Mouse (Mus musculus) C2C12 (cell line): Measurements from ENCODE around the gene Plekhm2. TPM values are rescaled to one million over a fixed set of nuclear protein-coding genes. Genes with fewer than 3 reads are reported as not detected.

Experiments
- H3K27me3 ChIP-seq: one replicate; pipeline ENCODE4 v1.6.1; 2011; ENCODE audit not compliant: control insufficient read depth, insufficient read depth, insufficient read length
- H3K36me3 ChIP-seq: one replicate; pipeline ENCODE4 v1.6.1; 2011; ENCODE audit not compliant: control insufficient read depth, insufficient read depth
- H3K4me3 ChIP-seq: one replicate; pipeline ENCODE4 v1.5.1; 2011; ENCODE audit warnings: mild to moderate bottlenecking, control low read depth; ENCODE audit not compliant: poor library complexity, insufficient read depth, severe bottlenecking
- H3K79me2 ChIP-seq: one replicate; pipeline ENCODE4 v1.6.1; 2011; ENCODE audit not compliant: control insufficient read depth, insufficient read depth
- H3K79me3 ChIP-seq: one replicate; pipeline ENCODE4 v1.6.1; 2011; ENCODE audit warnings: low read depth, control low read depth
- H3ac ChIP-seq: one replicate; pipeline ENCODE3; 2011; ENCODE audit warnings: low read depth; ENCODE audit not compliant: control insufficient read depth, insufficient read length
- CEBPB ChIP-seq: IDR thresholded peaks from one replicate; pipeline ENCODE4 v1.6.1; 2011; ENCODE audit warnings: low read depth, mild to moderate bottlenecking, control low read depth, moderate library complexity
- CTCF ChIP-seq: IDR thresholded peaks from one replicate; pipeline ENCODE4 v1.5.1; 2011; ENCODE audit not compliant: control insufficient read depth, insufficient read depth, insufficient read length
- FOSL1 ChIP-seq: IDR thresholded peaks from one replicate; pipeline ENCODE4 v1.8.0; 2011; ENCODE audit warnings: mild to moderate bottlenecking, low read length; ENCODE audit not compliant: poor library complexity, insufficient read depth, severe bottlenecking
- MAX ChIP-seq: IDR thresholded peaks from one replicate; pipeline ENCODE4 v1.6.1; 2011; ENCODE audit warnings: mild to moderate bottlenecking, control low read depth
- MYOD1 ChIP-seq: IDR thresholded peaks from one replicate; pipeline ENCODE4 v1.6.1; 2011; ENCODE audit warnings: low read depth; ENCODE audit not compliant: control insufficient read depth, insufficient read length
- MYOG ChIP-seq: IDR thresholded peaks from one replicate; pipeline ENCODE4 v1.6.1; 2011; ENCODE audit not compliant: control insufficient read depth, insufficient read length; ENCODE audit errors: extremely low read depth
- USF1 ChIP-seq: IDR thresholded peaks from one replicate; pipeline ENCODE4 v1.6.1; 2011; ENCODE audit warnings: low read depth, mild to moderate bottlenecking, control low read depth, moderate library complexity
- polyA plus RNA-seq: library from polyadenylated mRNA; unstranded; fragments of >200 nt; fragmentation: generic; extraction: Trizol; gene quantifications from one replicate; pipeline ENCODE4 v1.2.1, GENCODE M21; 2012; ENCODE audit warnings: missing spikeins

Gene Plekhm2
- polyA plus RNA-seq, 1 experiment, result 13.1 TPM

DNA sequence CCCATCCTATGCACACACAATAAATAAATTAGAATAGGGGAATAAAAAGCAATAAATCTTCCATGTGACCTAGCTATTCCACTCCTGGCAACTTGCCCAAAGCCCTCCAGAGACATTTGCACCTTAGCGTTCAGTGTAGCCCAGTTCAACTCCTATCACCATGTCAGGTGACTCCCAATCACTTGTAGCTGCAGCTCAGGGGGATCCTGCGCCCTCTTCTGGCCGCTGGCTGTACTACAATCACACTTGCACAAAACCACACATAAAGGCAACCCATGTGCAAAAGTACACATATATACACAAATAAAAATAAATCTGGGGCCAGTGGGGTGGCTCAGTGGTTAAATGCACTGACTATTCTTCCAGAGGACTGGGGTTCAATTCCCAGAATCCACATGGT is 73.2 kb downstream of the Plekhm2 start:
- H3ac ChIP-seq, result no peak overlapping the region
- H3K36me3 ChIP-seq, result peaks cover 63% of the 10 kb centered on the region
- TF ChIP-seq MYOG (no peak), FOSL1 (no peak), MAX (no peak), CEBPB (no peak), MYOD1 (no peak), USF1 (peak; percentile 38), CTCF (peak; percentile 33)
- H3K27me3 ChIP-seq, result no peaks in the 10 kb centered on the region
- no peak overlapping the region for H3K4me3 ChIP-seq
- peaks cover 8% of the 10 kb centered on the region for H3K79me3 ChIP-seq
- H3K79me2 ChIP-seq, result peaks cover 18% of the 10 kb centered on the region

DNA sequence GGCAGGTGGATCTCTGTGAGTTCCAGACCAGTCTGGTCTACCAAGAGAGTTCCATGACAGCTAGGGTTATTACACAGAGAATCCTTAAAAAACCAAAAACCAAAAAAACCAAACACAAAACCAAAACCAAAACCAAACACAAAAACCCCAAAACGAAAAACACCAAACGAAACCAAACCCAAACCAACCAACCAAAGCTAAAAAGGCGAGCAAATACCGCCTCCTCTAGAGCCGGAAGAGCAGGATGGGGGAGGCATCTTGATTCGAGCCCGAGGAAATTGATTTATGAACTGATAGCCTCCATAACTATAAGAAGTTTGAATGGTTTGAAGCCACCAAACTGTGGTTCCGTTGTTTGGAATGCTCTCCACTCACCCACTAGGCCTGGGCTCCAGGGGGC is 80.8 kb downstream of the Plekhm2 start:
- Histone ChIP-seq H3K79me3 (no peaks in the 10 kb centered on the region), H3K4me3 (no peak overlapping the region), H3K36me3 (peaks cover 41% of the 10 kb centered on the region), H3K27me3 (no peaks in the 10 kb centered on the region), H3ac (no peak overlapping the region), H3K79me2 (no peaks in the 10 kb centered on the region)
- TF ChIP-seq CTCF (no peak), MAX (no peak), CEBPB (no peak), MYOD1 (no peak)

DNA sequence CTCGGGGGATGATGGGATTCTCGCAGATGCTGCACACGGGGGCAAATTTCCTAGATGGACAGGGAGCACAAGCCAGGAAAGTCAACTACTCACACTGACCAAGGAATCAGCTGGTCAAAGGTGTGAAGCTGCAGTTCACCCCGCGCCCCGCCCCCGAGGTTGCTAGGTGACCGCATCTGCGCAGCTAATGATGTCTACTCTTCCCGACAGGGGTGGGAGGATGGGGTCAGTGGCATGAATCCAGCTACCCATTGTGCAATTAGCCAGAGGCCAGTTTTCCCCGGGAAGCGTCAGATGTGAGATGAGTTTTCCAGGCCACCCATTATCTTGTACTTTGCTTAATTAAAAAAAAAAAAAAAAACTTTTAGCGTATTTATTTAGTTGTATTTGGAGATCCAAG is 83.6 kb downstream of the Plekhm2 start:
- no peaks in the 10 kb centered on the region for H3K27me3 ChIP-seq
- no peak overlapping the region for H3K4me3 ChIP-seq
- TF ChIP-seq MYOD1, result no peak
- TF ChIP-seq USF1, result no peak
- no peak for TF ChIP-seq FOSL1
- no peak for TF ChIP-seq CEBPB
- no peak for TF ChIP-seq MAX
- TF ChIP-seq CTCF, result no peak
- no peak for TF ChIP-seq MYOG
- peaks cover 30% of the 10 kb centered on the region for H3K36me3 ChIP-seq
- no peak overlapping the region for H3ac ChIP-seq
- H3K79me2 ChIP-seq, result no peaks in the 10 kb centered on the region
- H3K79me3 ChIP-seq, result no peaks in the 10 kb centered on the region

DNA sequence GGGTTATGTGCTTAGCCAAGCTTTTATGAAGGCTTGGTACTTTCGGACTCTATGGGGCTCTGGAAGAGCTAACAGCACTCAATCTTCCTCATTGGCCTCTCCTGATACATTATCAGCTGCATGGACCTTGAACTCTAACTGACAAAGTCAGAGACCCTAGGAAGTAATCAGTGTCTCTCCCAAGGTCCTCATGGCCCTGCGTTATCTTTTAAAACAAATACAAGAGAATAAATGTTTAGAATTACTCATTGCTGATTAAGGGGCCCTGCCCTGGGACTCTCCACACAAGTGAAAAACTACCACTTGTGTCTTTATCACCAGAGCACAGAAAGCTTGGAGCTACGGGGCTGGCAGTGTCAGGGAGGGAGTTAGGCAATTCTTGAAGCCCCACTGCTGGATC is 85.9 kb downstream of the Plekhm2 start:
- Histone ChIP-seq H3K79me3 (no peaks in the 10 kb centered on the region), H3K79me2 (no peaks in the 10 kb centered on the region), H3ac (no peak overlapping the region), H3K4me3 (no peak overlapping the region), H3K36me3 (peaks cover 26% of the 10 kb centered on the region), H3K27me3 (no peaks in the 10 kb centered on the region)
- TF ChIP-seq CEBPB (no peak), USF1 (no peak), CTCF (no peak)

DNA sequence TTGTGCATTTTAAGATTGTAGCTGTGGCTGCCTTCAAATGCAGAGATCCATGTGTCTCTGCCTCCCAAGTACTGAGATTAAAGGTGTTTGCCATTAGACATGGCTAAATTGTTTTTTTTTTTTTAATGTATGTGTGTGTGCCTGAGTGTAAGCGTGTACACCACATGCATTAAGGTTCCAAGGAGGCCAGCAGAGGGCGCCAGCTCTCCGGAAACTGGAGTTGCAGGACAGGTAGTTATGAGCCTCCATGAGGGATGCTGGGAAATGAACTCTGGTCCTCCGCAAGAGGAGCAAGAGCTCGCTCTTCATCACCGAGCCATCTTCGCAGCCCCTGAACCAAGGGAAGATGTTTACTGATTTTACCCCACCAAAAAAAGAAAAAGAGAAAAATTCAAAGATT is 87.8 kb downstream of the Plekhm2 start:
- Histone ChIP-seq H3K27me3 (no peaks in the 10 kb centered on the region), H3K79me3 (no peaks in the 10 kb centered on the region), H3K36me3 (peaks cover 20% of the 10 kb centered on the region), H3ac (no peak overlapping the region), H3K79me2 (no peaks in the 10 kb centered on the region), H3K4me3 (no peak overlapping the region)
- TF ChIP-seq CEBPB (no peak), USF1 (no peak), CTCF (no peak), FOSL1 (no peak), MAX (no peak), MYOD1 (no peak), MYOG (no peak)

DNA sequence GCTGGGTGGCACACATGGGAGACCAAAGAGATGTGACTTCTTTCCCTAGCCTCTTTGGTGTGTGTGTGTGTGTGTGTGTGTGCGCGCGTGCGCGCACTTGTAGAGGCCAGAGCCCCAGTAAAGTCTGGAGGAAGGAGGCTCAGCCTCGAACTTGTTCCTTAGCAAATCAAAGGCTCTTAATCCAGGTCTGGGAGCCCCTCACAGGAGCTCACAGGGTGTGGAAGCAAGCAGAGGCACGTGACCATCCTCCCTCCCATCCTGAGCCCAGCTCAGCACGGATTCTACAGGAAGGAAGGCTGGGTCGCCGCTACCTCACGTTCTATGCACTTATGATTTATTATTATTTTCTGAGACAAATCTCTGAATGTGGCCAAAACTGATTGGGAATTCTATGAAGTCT is 88.3 kb downstream of the Plekhm2 start:
- no peaks in the 10 kb centered on the region for H3K79me3 ChIP-seq
- H3ac ChIP-seq, result no peak overlapping the region
- no peak for TF ChIP-seq MYOG
- no peak for TF ChIP-seq CEBPB
- no peak for TF ChIP-seq CTCF
- TF ChIP-seq USF1, result no peak
- TF ChIP-seq FOSL1, result no peak
- TF ChIP-seq MYOD1, result no peak
- TF ChIP-seq MAX, result no peak
- H3K79me2 ChIP-seq, result no peaks in the 10 kb centered on the region
- H3K36me3 ChIP-seq, result peaks cover 20% of the 10 kb centered on the region
- H3K27me3 ChIP-seq, result no peaks in the 10 kb centered on the region
- no peak overlapping the region for H3K4me3 ChIP-seq

Other genes starting within 250 kb of the Plekhm2 start
- not detected for gene Clcnkb, start 248.9 kb downstream of the Plekhm2 start, polyA plus RNA-seq
- gene Hspb7, start 244.1 kb downstream of the Plekhm2 start, polyA plus RNA-seq, result 0.30 TPM
- gene Srarp, start 228.8 kb downstream of the Plekhm2 start, polyA plus RNA-seq, result not detected
- gene Zbtb17, start 220.2 kb downstream of the Plekhm2 start, polyA plus RNA-seq, result 30.3 TPM
- gene Spen, start 126.3 kb downstream of the Plekhm2 start, polyA plus RNA-seq, result 12.1 TPM
- 49.8 TPM for gene Fblim1, start 58.8 kb downstream of the Plekhm2 start, polyA plus RNA-seq
- gene Tmem82, start 46.3 kb downstream of the Plekhm2 start, polyA plus RNA-seq, result not detected
- gene Slc25a34, start 41.1 kb downstream of the Plekhm2 start, polyA plus RNA-seq, result 0.13 TPM
- gene Rsc1a1, start 20.7 kb upstream of the Plekhm2 start, polyA plus RNA-seq, result 5.4 TPM
- gene Ddi2, start 58.5 kb upstream of the Plekhm2 start, polyA plus RNA-seq, result 12.8 TPM
- gene Agmat, start 81.8 kb upstream of the Plekhm2 start, polyA plus RNA-seq, result not detected
- 5.2 TPM for gene Dnajc16, start 126.0 kb upstream of the Plekhm2 start, polyA plus RNA-seq
- gene Casp9, start 128.7 kb upstream of the Plekhm2 start, polyA plus RNA-seq, result 17.0 TPM
- not detected for gene Cela2a, start 161.3 kb upstream of the Plekhm2 start, polyA plus RNA-seq
- not detected for gene Ctrc, start 181.5 kb upstream of the Plekhm2 start, polyA plus RNA-seq
- gene Efhd2, start 210.0 kb upstream of the Plekhm2 start, polyA plus RNA-seq, result 45.1 TPM